Mouse (Mus musculus) liver, postnatal 0 days (tissue): ENCODE results near the gene Ier5l.
A peak's percentile ranks its signal among the peaks of the same experiment; 100 is the strongest.

Experiments
- CTCF ChIP-seq: sonication (generic); IDR thresholded peaks from 2 replicates; pipeline ENCODE4 v1.5.1; 2016; ENCODE audit warnings: antibody characterized with exemption, low read depth
- EP300 ChIP-seq: IDR thresholded peaks from 2 replicates; pipeline ENCODE4 v1.6.1; 2016; ENCODE audit warnings: antibody characterized with exemption, low read depth, mild to moderate bottlenecking

DNA sequence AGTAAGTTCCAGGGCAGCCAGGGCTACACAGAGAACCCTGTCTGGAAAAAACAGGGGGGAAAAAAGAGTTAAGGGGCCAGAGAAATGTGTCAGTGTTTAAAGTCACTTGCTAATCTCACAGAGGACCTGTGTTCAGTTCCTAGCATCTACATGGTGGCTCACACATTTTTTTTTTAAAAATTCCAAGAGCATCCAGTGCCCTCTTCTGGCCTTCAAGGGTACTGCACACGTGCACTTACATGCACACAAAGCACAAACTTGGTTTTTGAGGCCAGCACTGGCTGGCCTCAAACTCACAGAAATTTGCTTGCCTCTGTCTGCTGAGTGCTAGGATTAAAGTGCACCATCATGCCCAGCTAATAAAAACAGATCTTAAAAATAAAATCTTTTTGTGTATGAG is 23.5 kb downstream of the Ier5l start:
- peak; percentile 64 for TF ChIP-seq CTCF
- no peak for TF ChIP-seq EP300
